ENCODE assay signal across 15 mouse cellular contexts in genomic region chr10:111523894-111524293, GRCm38 (mm10).
"Had no signal": no experiment of that assay in that cellular context is flagged by ENCODE, and none has a peak within 500 bp of the region (broad histone marks: within the 10 kb centered on the region; RNA-seq: fewer than 3 reads in every experiment).

No protein-coding gene starts in this region.

- H3K9me3 ChIP-seq: intestine, embryonic 15.5 days; kidney, embryonic 15.5 days; liver, embryonic 13.5 days had no signal

- ATAC-seq: intestine, embryonic 15.5 days; midbrain, embryonic 16.5 days had no signal

- H3K36me3 ChIP-seq: intestine, embryonic 15.5 days; kidney, embryonic 15.5 days; liver, embryonic 13.5 days had no signal

- H3K4me2 ChIP-seq: intestine, embryonic 15.5 days; kidney, embryonic 15.5 days; liver, embryonic 13.5 days had no signal

- DNase-seq: kidney, adult 11 months; kidney, adult 8-10 months; kidney, postnatal 10 days; kidney, postnatal 36 days; layer of hippocampus, postnatal 36 days; liver, embryonic 13.5 days; lung, adult 2 months; lung, postnatal 14 days; lung, postnatal 4 days; thymus, adult 18-20 months; thymus, postnatal 36 days had no signal

- H3K4me3 ChIP-seq: intestine, embryonic 15.5 days; kidney, embryonic 15.5 days; left cerebral cortex, adult 2 months; liver, embryonic 13.5 days had no signal

- H3K27me3 ChIP-seq: intestine, embryonic 15.5 days; kidney, embryonic 15.5 days had no signal

- H3K9ac ChIP-seq: intestine, embryonic 15.5 days; kidney, embryonic 15.5 days; liver, embryonic 13.5 days had no signal

- H3K27ac ChIP-seq: intestine, embryonic 15.5 days; kidney, embryonic 15.5 days; left cerebral cortex, adult 2 months; liver, embryonic 13.5 days had no signal
